Mouse (Mus musculus) hindbrain, embryonic 13.5 days (tissue): Measurements from ENCODE around the gene Fbxl21. TPM values are rescaled to one million over a fixed set of nuclear protein-coding genes. Genes with fewer than 3 reads are reported as not detected.
A peak's percentile ranks its signal among the peaks of the same experiment; 100 is the strongest.

ENCODE experiments used
- ATAC-seq: fragments of 200-750 bp; cut with Nextera tagmentation; 2 replicates; pipeline ENCODE4 v1.8.0; 2017; ENCODE audit warnings: moderate TSS enrichment; ENCODE audit not compliant: low FRiP score
- H3K27ac ChIP-seq: fragments of 300-500 bp; sonication (generic); 2 replicates; pipeline ENCODE4 v1.5.1; 2015; ENCODE audit warnings: inconsistent platforms, mild to moderate bottlenecking, moderate library complexity
- H3K27me3 ChIP-seq: fragments of 300-500 bp; sonication (generic); 2 replicates; pipeline ENCODE4 v1.6.1; 2015; ENCODE audit warnings: mild to moderate bottlenecking, inconsistent platforms
- H3K36me3 ChIP-seq: fragments of 300-500 bp; sonication (generic); 2 replicates; pipeline ENCODE4 v1.6.1; 2015; ENCODE audit warnings: mild to moderate bottlenecking, inconsistent platforms
- H3K4me1 ChIP-seq: fragments of 300-500 bp; sonication (generic); replicated peaks from 2 replicates; pipeline ENCODE4 v1.6.1; 2015; ENCODE audit warnings: inconsistent platforms
- H3K4me2 ChIP-seq: fragments of 300-500 bp; sonication (generic); 2 replicates; pipeline ENCODE4 v1.6.1; 2015; ENCODE audit warnings: inconsistent platforms, mild to moderate bottlenecking, moderate library complexity
- H3K4me3 ChIP-seq: fragments of 300-500 bp; sonication (generic); 2 replicates; pipeline ENCODE4 v1.5.1; 2015; ENCODE audit warnings: mild to moderate bottlenecking, inconsistent platforms
- H3K9ac ChIP-seq: fragments of 300-500 bp; sonication (generic); 2 replicates; pipeline ENCODE4 v1.6.1; 2015; ENCODE audit warnings: mild to moderate bottlenecking, inconsistent platforms
- H3K9me3 ChIP-seq: fragments of 300-500 bp; sonication (generic); 2 replicates; pipeline ENCODE4 v1.6.1; 2016; ENCODE audit warnings: inconsistent platforms
- WGBS: fragments of 180-500 bp; shearing (Covaris S2); methylation state at CpG from one replicate; pipeline ENCODE4 v1.1.7; 2015; 5-methylcytosine and 5-hydroxymethylcytosine counted together
- polyA plus RNA-seq: library from polyadenylated mRNA; unstranded; fragments of >200 nt; fragmentation: Nextera tagmentation; extraction: Ambion mirVana; gene quantifications from 2 replicates; pipeline ENCODE4 v1.2.1, GENCODE M21; 2015

Fbxl21 gene
- polyA plus RNA-seq, 1 experiment from 2014 or later: 3.5 TPM

DNA sequence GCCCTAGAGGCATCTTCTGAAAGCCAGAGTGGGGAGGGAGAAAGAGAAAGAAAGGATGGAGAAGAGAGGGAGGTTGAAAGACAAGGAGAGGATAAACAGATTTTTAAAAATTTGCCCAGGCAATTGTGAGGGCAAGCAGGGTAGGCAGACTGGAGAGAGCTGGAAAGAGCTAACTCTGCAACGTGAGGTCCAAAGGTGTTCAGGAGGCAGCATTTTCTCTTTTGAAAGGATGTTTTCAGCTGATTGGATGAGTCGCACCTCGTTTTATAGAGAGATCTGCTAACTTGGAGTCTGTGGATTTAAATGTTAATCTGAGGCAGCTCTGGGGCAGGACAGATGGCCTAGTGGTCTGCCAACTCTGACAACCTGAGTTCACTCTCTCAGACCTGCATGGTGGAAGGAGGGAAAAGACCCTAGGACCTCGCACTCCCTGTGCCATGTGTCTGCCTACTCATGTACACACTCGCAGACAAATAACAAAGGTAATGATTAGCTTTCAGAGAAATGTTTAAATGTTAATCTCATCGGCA is 37.6 kb downstream of the Fbxl21 start:
- 0 out of 2 replicates have a peak, but pooled peaks cover 5% of the 10 kb centered on the region for H3K27me3 ChIP-seq
- no peak for ATAC-seq
- no peak overlapping the region for H3K9ac ChIP-seq
- no peak overlapping the region for H3K4me3 ChIP-seq
- H3K4me2 ChIP-seq: no peak overlapping the region
- no peaks in the 10 kb centered on the region for H3K36me3 ChIP-seq
- H3K9me3 ChIP-seq: no peaks in the 10 kb centered on the region
- H3K27ac ChIP-seq: no peak overlapping the region
- 87% methylated on average over 6 of the region's 6 CpGs for WGBS
- 0 out of 2 replicates have a peak, but pooled peaks cover 4% of the 10 kb centered on the region for H3K4me1 ChIP-seq

DNA sequence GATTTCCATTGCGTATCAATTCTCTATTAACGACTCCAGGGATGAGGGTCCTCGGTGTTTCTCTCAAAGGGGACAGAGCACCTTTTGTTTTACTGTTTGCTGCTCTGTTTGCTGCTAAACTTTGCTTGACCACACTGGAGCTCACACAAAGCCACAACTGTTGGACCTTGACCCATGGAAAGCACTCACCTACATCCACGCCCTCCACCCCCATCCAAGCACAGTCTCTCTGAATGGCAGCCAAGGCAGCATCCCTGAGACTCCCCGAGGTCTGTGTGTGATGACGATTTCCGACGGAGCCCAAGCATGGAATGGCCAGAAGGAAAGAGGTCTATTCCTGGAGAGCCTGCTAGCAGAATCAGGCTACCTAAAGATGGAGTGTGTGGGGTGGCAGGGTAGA is 38.9 kb downstream of the Fbxl21 start:
- H3K4me1 ChIP-seq: 0 out of 2 replicates have a peak, but pooled peaks cover 4% of the 10 kb centered on the region
- WGBS: 76% methylated on average over 8 of the region's 8 CpGs

DNA sequence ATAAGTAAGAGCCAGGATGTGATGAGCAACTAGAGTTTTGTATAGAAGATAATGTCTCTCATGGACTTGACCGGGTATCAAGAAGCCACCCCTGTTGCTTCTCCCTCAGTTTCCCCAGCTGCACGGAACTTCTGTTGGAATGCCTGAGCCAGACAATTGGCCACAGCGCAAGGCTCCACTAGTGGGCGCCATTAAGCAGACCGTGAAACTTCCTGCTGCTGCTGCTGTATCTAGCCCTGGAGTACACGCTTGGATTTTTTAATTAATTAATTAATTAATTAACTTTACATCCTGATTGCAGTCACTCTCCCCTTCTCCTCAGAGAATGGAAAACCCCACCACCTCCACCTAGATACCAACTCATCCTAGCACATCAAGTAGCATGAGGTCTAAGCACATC is 40.8 kb downstream of the Fbxl21 start:
- H3K27ac ChIP-seq: no peak overlapping the region
- H3K36me3 ChIP-seq: no peaks in the 10 kb centered on the region
- 40% methylated on average over 6 of the region's 6 CpGs for WGBS
- ATAC-seq: no peak
- no peak overlapping the region for H3K4me3 ChIP-seq
- no peaks in the 10 kb centered on the region for H3K9me3 ChIP-seq
- peaks cover 9% of the 10 kb centered on the region for H3K4me1 ChIP-seq
- H3K27me3 ChIP-seq: 0 out of 2 replicates have a peak, but pooled peaks cover 5% of the 10 kb centered on the region
- no peak overlapping the region for H3K9ac ChIP-seq
- H3K4me2 ChIP-seq: no peak overlapping the region

More for the DNA sequence above, 38.9 kb downstream of the Fbxl21 start:
- H3K27me3 ChIP-seq: 0 out of 2 replicates have a peak, but pooled peaks cover 5% of the 10 kb centered on the region
- ATAC-seq: no peak
- H3K4me2 ChIP-seq: no peak overlapping the region
- H3K36me3 ChIP-seq: no peaks in the 10 kb centered on the region
- no peak overlapping the region for H3K27ac ChIP-seq
- H3K4me3 ChIP-seq: no peak overlapping the region
- no peak overlapping the region for H3K9ac ChIP-seq
- H3K9me3 ChIP-seq: no peaks in the 10 kb centered on the region

DNA sequence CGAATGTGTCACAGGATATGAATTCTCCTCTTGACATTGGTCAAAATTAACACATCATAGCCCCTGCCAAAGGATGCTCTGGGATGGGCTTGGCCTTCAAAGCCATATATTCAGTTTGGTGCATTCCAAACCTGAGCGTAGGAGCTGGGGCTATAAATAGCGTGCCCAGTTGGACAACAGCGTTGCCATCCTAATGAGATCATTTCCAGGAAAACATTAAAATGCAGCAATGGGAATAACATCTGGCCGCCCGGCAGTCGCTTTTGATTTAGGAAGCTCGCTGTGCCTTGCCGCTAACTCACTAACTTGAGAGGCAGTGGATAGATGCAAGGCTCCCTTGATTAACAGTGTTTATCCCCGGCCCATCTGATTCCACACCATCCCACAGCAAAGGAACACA is 44.1 kb downstream of the Fbxl21 start:
- Histone ChIP-seq H3K9me3 (no peaks in the 10 kb centered on the region), H3K9ac (no peak overlapping the region), H3K4me2 (no peak overlapping the region), H3K4me1 (peaks cover 5% of the 10 kb centered on the region), H3K27me3 (0 out of 2 replicates have a peak, but pooled peaks cover 1% of the 10 kb centered on the region), H3K36me3 (no peaks in the 10 kb centered on the region), H3K27ac (no peak overlapping the region), H3K4me3 (no peak overlapping the region)
- 53% methylated on average over 10 of the region's 10 CpGs for WGBS
- no peak for ATAC-seq

DNA sequence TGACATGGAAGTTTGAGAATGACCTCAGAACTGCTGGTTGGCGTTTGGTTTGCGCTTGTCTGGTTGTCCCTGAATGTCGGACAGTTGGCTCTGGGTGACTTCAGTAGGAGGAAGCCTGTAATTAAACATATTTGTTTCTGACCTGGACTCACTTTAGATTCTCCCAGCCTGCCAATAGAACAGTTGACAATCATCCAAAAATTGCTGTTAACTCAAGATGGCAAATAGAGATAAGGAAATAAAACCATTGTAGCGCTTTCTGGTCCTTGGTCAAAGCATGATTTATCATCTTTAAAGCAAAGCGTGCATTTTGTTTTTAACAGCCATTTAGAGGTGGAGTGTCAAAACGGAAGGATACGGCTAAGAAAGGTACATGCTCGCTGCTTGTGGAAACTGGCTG is 49.4 kb downstream of the Fbxl21 start:
- Histone ChIP-seq H3K27me3 (no peaks in the 10 kb centered on the region), H3K4me3 (no peak overlapping the region), H3K4me2 (no peak overlapping the region), H3K9me3 (no peaks in the 10 kb centered on the region), H3K9ac (no peak overlapping the region), H3K36me3 (no peaks in the 10 kb centered on the region), H3K4me1 (peaks cover under 1% of the 10 kb centered on the region; the same call in 1 of the 2 replicates), H3K27ac (no peak overlapping the region)
- 92% methylated on average over 8 of the region's 8 CpGs for WGBS
- ATAC-seq: no peak

DNA sequence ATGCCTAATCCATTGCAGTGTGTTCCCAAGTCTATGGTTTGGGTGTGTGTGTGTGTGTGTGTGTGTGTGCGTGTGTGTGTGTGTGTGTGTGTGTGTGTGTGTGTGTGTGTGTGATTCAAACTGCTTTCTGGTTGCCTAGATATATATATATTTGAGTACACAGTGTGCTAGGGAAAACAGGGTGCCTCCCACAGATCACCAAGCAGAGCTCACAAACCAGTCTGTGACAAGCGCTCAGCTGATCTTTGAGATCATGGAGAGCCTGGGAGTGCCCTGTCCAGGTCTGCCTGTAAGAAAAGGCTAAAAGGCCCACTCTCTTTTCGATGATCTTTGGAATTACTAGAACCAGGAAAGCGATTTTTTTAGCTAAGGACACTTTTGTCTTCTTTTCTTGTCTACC is 52.8 kb downstream of the Fbxl21 start:
- Histone ChIP-seq H3K9ac (no peak overlapping the region), H3K36me3 (no peaks in the 10 kb centered on the region), H3K4me1 (no peaks in the 10 kb centered on the region), H3K27ac (no peak overlapping the region), H3K9me3 (no peaks in the 10 kb centered on the region), H3K4me3 (no peak overlapping the region), H3K27me3 (no peaks in the 10 kb centered on the region), H3K4me2 (no peak overlapping the region)
- 81% methylated on average over 4 of the region's 4 CpGs for WGBS
- ATAC-seq: no peak

DNA sequence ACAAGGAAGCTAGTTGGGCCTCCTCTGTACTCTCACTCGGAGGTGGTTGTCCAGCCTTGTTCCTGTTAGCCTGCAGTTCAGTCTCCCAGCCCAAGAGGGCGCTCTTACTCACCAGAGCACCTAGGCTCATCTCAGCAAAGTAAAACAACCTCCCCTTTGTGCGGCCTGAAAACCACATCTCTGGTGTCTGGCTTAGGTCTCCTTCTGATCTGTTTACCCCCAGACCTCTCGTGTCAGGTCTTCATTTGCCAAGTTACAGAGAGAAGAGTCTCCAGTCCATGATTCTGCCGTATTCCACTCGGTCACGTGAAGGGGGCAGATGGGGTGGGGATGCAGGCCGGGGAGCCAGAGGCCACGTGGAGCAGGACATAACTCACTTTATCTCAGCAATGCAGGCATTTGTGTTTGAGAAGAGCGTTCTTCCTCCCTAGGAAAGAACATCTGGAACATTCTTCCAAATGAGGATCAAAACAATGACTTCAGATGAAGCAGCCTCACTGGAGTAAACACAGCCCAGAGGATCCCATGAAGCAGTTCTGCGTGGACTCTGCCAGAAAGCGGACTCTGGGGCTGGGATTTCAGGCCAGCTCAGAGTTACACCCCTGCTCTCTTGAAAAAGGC is 53.5 kb downstream of the Fbxl21 start:
- Histone ChIP-seq H3K9me3 (no peaks in the 10 kb centered on the region), H3K27me3 (no peaks in the 10 kb centered on the region), H3K4me3 (no peak overlapping the region), H3K4me1 (0 out of 2 replicates have a peak, but pooled peaks cover under 1% of the 10 kb centered on the region), H3K9ac (no peak overlapping the region), H3K4me2 (no peak overlapping the region), H3K36me3 (no peaks in the 10 kb centered on the region), H3K27ac (no peak overlapping the region)
- WGBS: 72% methylated on average over 12 of the region's 12 CpGs
- no peak for ATAC-seq

DNA sequence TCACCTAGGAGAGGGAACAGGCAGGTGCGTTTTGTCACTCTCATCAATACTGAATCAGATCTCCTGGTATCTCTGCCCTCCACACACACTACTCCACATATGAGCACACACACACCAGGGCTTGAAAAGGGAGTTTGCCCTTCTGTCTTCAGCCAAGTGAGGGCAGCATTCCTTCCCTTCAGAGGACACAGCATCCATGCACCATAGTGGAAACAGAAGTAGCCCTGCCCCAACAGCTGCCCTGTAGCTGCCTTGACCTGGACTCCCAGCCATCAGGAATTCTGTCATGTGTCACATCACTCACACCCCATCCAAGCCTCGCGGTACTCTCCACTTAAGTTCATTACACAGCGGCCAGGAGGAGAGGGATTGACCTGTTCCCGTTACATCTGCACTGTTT is 55.8 kb downstream of the Fbxl21 start:
- Histone ChIP-seq H3K9ac (no peak overlapping the region), H3K4me1 (peaks cover 20% of the 10 kb centered on the region), H3K27ac (no peak overlapping the region), H3K36me3 (no peaks in the 10 kb centered on the region), H3K27me3 (no peaks in the 10 kb centered on the region), H3K9me3 (no peaks in the 10 kb centered on the region), H3K4me3 (no peak overlapping the region), H3K4me2 (no peak overlapping the region)
- no peak for ATAC-seq
- 85% methylated on average over 5 of the region's 5 CpGs for WGBS

DNA sequence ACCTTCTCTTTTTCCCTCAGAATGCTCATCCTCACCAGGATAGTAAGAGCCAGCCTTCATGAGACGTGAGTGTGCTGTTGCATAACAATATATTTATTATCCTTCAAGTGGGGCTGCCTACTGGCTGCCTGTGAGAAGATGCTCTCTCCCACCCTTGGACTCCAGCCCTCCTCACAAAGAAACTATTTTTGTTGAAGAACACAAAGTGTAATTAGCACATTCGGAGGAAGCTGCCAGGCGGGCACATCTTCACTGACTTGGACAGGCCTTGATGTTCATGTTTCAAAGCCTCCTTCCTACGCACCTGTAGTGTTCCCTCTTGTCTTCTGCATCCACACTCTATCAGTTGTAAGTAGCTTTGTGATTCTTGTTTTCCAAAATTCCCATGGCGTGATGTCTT is 58.2 kb downstream of the Fbxl21 start:
- Histone ChIP-seq H3K4me1 (peaks cover 20% of the 10 kb centered on the region), H3K36me3 (no peaks in the 10 kb centered on the region), H3K9me3 (no peaks in the 10 kb centered on the region), H3K27ac (no peak overlapping the region), H3K27me3 (no peaks in the 10 kb centered on the region), H3K4me2 (no peak overlapping the region), H3K9ac (no peak overlapping the region), H3K4me3 (no peak overlapping the region)
- no peak for ATAC-seq
- WGBS: 65% methylated on average over 5 of the region's 5 CpGs

DNA sequence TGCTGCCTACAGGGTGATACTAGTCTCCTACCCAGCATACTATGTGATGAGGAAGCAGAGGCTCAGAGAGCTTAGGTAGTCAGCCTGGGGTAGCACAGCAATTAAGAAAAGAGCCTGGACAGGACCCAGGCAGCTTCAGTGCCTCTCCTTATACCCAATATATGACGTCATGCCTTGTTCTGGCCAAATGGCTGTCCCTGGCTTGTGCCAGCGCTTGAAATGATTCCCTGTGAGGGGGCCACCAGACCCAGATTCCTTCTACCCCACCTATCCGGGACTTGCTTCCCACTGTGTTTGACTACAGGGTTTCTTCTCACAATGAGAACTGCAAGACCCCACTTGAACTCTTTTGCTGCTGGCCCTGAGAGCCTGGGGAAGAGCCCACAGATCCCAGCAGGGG is 59.2 kb downstream of the Fbxl21 start:
- H3K9ac ChIP-seq: no peak overlapping the region
- H3K9me3 ChIP-seq: no peaks in the 10 kb centered on the region
- H3K27me3 ChIP-seq: no peaks in the 10 kb centered on the region
- H3K4me3 ChIP-seq: no peak overlapping the region
- H3K27ac ChIP-seq: peak overlapping the region; percentile 85
- H3K4me2 ChIP-seq: no peak overlapping the region
- WGBS: 2% methylated on average over 3 of the region's 3 CpGs
- peaks cover 20% of the 10 kb centered on the region for H3K4me1 ChIP-seq
- ATAC-seq: peak; percentile 33
- H3K36me3 ChIP-seq: no peaks in the 10 kb centered on the region

DNA sequence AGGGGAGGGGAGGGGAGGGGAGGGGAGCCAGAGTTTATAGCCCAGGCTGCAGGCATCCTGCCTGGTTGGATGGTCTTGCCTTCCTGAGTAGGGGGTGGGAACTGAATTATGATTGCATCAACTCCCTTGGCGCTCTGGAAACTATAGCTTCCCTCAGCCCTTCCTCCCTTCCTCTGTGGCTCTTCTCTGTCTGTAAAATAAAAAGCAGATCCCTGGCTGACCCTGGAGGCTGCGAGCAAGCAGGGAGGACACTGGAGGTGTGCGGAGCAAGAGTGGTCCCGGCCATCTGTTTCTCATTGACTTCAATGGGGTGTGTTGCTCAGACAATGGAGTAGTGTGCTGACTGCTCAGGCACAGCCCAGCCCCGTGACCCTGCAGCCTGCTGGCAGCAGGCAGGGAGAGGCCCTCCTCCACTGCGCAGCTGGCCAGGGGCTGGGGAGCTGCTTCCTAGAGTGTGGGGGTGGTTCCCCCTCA is 59.7 kb downstream of the Fbxl21 start:
- Histone ChIP-seq H3K9me3 (no peaks in the 10 kb centered on the region), H3K4me1 (peaks cover 20% of the 10 kb centered on the region), H3K9ac (peak overlapping the region; percentile 35; the same call in 1 of the 2 replicates), H3K4me2 (peak overlapping the region; percentile 29), H3K27ac (peak overlapping the region; percentile 85), H3K36me3 (no peaks in the 10 kb centered on the region), H3K4me3 (no peak overlapping the region), H3K27me3 (no peaks in the 10 kb centered on the region)
- peak; percentile 93 for ATAC-seq
- 1% methylated on average over 6 of the region's 6 CpGs for WGBS

DNA sequence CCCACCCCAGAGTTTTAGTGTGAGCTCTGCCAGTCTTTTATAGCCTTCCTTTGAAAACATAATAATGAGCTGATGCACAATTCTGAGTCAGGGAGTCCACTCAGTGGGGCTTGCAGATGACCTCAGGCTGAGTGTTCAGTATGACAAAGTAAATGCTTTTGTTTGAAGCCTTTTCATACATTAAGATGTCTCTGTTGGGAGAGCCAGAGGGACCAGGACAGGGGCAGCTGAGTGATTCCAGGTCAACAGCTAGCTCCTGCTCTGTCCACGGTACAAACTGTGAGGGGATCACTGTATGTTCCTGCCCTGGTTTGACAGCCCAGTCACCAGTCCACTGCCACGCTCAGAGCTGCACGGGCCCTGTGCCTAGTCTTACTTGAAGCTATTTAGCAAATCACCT is 60.4 kb downstream of the Fbxl21 start:
- Histone ChIP-seq H3K27ac (peak overlapping the region; percentile 85), H3K9ac (no peak overlapping the region), H3K4me1 (peaks cover 20% of the 10 kb centered on the region), H3K9me3 (no peaks in the 10 kb centered on the region), H3K4me2 (no peak overlapping the region), H3K4me3 (no peak overlapping the region), H3K36me3 (no peaks in the 10 kb centered on the region), H3K27me3 (no peaks in the 10 kb centered on the region)
- 11% methylated on average over 3 of the region's 3 CpGs for WGBS
- ATAC-seq: no peak

DNA sequence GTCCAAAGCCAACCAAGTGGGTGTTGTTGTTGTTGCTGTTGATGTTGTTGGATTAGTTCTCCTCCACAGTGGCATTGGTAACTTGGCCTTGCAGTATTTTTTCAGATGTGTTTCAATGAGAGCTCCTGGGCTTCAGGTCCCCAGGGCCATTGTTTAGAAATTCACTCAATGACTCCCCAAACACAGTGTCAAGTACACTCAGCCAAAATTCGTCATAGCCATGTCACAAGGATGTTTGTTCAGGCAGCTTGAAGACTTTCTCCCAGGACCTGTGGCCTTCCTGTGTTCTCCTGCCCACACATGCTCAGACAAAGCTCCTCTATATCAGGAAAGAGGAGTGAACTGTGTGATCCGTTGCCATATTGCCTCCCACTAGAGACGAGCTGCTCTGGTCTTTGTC is 63.8 kb downstream of the Fbxl21 start:
- Histone ChIP-seq H3K36me3 (no peaks in the 10 kb centered on the region), H3K9me3 (no peaks in the 10 kb centered on the region), H3K4me2 (no peak overlapping the region), H3K4me1 (peaks cover 18% of the 10 kb centered on the region), H3K27ac (no peak overlapping the region), H3K27me3 (peaks cover 3% of the 10 kb centered on the region; the same call in 1 of the 2 replicates), H3K9ac (no peak overlapping the region), H3K4me3 (no peak overlapping the region)
- 75% methylated on average over 3 of the region's 3 CpGs for WGBS
- ATAC-seq: no peak
